Mouse (Mus musculus) testis, adult 2 months (tissue): Measurements from ENCODE around the gene Jak1.

ENCODE experiments used
- CTCF ChIP-seq: fragments of 200-500 bp; IDR thresholded peaks from 2 replicates; pipeline ENCODE4 v1.5.1; 2012; ENCODE audit warnings: low read depth, mild to moderate bottlenecking, inconsistent platforms, low read length, moderate library complexity; ENCODE audit not compliant: control insufficient read depth, insufficient read depth, insufficient replicate concordance
- POLR2A ChIP-seq: fragments of 200-500 bp; IDR thresholded peaks from 2 replicates; pipeline ENCODE4 v1.6.1; 2012; ENCODE audit warnings: low read depth, mild to moderate bottlenecking, inconsistent platforms, low read length, moderate library complexity; ENCODE audit not compliant: control insufficient read depth

DNA sequence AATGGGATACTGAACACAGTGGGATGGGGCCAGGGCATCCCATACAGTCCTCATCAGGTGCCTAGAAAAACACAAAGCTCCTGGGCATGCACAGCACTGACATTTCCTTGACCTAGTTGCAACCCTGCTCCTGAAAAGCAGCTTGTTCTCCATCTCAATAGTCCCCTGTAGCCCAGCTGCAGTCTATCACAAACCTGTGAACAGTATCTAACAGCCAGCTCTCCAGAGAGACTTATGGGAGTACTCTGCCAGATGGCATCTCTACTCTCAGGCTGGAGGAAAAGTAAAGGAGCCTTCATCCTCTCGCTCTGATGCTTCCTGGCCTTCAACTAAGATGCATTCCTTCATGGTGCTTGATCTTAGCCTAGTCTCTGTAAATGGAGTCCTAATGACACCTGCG is 100.4 kb downstream of the Jak1 start:
- no peak for TF ChIP-seq CTCF
- TF ChIP-seq POLR2A: no peak
